ENCODE assay signal across 8 mouse cellular contexts in the genomic region with DNA sequence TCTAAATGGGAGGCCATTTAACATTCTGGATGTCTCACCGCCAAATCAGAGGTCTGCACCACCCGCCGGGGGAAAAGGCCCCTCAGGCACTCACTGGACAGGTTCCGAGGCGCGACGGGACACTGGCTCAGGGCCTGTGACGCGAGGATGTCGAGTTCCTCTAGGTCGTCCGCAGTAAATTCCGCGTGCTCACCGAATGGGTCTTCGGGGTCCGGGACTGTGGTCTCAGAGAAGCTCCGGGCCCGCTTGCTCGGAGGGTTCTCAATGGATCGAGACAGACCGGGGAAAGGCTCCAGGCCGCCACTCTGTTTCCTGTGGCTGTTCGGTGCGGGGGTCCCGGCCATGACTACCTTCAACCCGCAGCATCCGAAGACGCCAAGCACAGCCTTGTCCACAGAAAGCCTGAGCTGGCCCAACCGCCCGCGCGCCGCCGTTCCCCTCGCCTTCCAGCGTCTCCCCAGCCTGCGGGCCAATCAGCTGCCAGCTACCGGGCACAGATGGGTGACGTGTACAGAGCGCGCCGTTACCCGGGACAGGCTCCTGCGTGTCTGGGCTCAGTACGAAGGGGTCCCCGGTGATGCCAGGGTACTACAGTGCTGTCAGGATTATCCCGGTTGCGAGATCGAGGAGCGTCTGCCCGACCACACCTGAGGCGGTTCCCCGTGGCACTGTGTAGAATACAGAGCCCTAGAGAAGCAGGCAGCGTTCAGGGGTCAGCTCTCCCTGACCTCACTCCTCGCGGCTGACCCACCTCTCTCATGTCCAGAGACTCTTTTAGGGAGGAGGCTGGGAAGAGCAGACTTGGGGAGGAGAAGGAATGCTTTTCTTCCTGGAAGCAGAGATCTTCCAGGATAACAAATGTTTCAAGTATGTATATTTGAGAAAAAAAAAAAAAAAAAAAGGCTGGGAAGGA. TPM values are rescaled to one million over a fixed set of nuclear protein-coding genes. Genes with fewer than 3 reads are reported as not detected.
DNase-seq lines count a peak whose midpoint lies in the region; ATAC-seq lines count a peak whose summit lies in the region.

Gene Atrip (minus strand): TSS at position 464 of the 913 bp plus-strand sequence.

- intact Hi-C loops in left cerebral cortex, postnatal 10 days (cut with DNase I), result no loop called here

- DNase-seq in adrenal gland, adult 18-20 months (ENCODE audit: low spot score in 2 of 2), result peak; percentile 91
- DNase-seq in embryo, embryonic 10.5 days (ENCODE audit: low spot score), result peak; percentile 94
- DNase-seq in gastrocnemius, postnatal 25 days, result peak; percentile 89
- peak; percentile 96 for DNase-seq in intestine, embryonic 14.5 days (ENCODE audit: low spot score)
- DNase-seq in left cerebral cortex, postnatal 10 days (ENCODE audit: extremely low spot score in 1 of 2, low spot score in 2 of 2), result peak; percentile 94 to 95
- DNase-seq in right cerebral cortex, postnatal 10 days (ENCODE audit: low spot score in 2 of 2), result peak; percentile 97
- DNase-seq in urinary bladder, postnatal 14 days (ENCODE audit: low spot score), result peak; percentile 91

- no peaks in the 10 kb centered on the region for H3K9me3 ChIP-seq in intestine, embryonic 14.5 days (ENCODE audit: control insufficient read depth, low read length)

- peak within 1 kb of the TSS; percentile 64; the same call in 1 of the 2 replicates for H3K27ac ChIP-seq in intestine, embryonic 14.5 days (ENCODE audit: low read depth)

- under 1% methylated on average over 57 of the region's 57 CpGs for whole genome bisulfite sequencing in intestine, embryonic 14.5 days

- peak within 1 kb of the TSS; percentile 88 for H3K4me3 ChIP-seq in intestine, embryonic 14.5 days (ENCODE audit: low read depth, low read length)

- peak within 1 kb of the TSS; percentile 80 for H3K9ac ChIP-seq in intestine, embryonic 14.5 days (ENCODE audit: low read length)

- peak; percentile 98 for ATAC-seq in intestine, embryonic 14.5 days (replicated peaks; ENCODE audit: low FRiP score, low TSS enrichment, low read depth)
- ATAC-seq in megakaryocyte progenitor cell, adult 5-6 weeks (replicated peaks; ENCODE audit: poor library complexity), result peak; percentile 97

- peaks cover 39% of the 10 kb centered on the region for H3K36me3 ChIP-seq in intestine, embryonic 14.5 days (ENCODE audit: control insufficient read depth, insufficient read depth, low read length)

- no peaks in the 10 kb centered on the region for H3K27me3 ChIP-seq in intestine, embryonic 14.5 days (replicated peaks; ENCODE audit: control insufficient read depth, insufficient read depth, low read length)

- H3K4me2 ChIP-seq in intestine, embryonic 14.5 days (ENCODE audit: low read length), result peak within 1 kb of the TSS; percentile 74

- peaks cover 12% of the 10 kb centered on the region for H3K4me1 ChIP-seq in intestine, embryonic 14.5 days (replicated peaks; ENCODE audit: control insufficient read depth, insufficient read depth, low read length)

RNA-seq across cellular contexts. Expression of gene Atrip, which starts in this region (rescaled TPM):
- 10 to 100 TPM; 14.7 to 15.2 TPM for total RNA-seq in adrenal gland, adult 18-20 months (2021)
- 1 to 10 TPM; 7.9 to 8.4 TPM for total RNA-seq in gastrocnemius, postnatal 25 days (2021)
- 27.7 and 28.2 TPM in 2 replicates for polyA plus RNA-seq in intestine, embryonic 14.5 days (2014; fragmentation: Nextera tagmentation; extraction: Ambion mirVana)
- total RNA-seq in left cerebral cortex, postnatal 10 days (2021), result 10 to 100 TPM; 24.4 to 29.0 TPM
- 13.3 and 17.6 TPM in 2 replicates for total RNA-seq in megakaryocyte progenitor cell, adult 5-6 weeks (2015)
- total RNA-seq in megakaryocyte progenitor cell, adult 5-6 weeks (2017), result 15.3 and 20.1 TPM in 2 replicates

Comparison
In these comparisons a context has a peak if more than half of its experiments do, and no peak if none do; other contexts are left out.
1. Peak in every context shown above with its lines: DNase-seq, ATAC-seq, H3K4me3 ChIP-seq and H3K27ac ChIP-seq.